Mouse (Mus musculus): Measurements from ENCODE around the gene Inka2. TPM values are rescaled to one million over a fixed set of nuclear protein-coding genes. Genes with fewer than 3 reads are reported as not detected.

The Inka2 gene
- polyA plus RNA-seq, 1 experiment from 2014 or later, result 0.36 TPM

DNA sequence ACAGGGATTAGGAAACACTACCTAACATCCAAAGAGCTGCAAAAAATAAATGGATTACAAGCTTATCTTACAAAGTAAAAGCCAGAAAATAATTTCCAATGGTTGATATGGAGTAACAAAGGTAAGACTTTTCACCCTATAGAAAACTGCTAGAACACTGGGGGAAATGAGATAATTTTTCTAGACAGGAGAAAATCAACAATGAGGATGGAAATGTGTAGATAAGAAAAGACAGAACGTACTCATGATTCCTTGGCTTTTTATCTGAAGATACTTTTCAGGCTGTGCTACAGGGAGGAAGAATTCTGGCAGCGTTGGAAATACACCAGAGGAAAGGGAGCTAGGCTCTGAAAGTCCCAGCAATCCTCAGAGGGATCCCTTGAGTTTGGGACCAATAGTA is 46.4 kb downstream of the Inka2 start:
- 20% methylated on average over 2 of the region's 2 CpGs for whole genome bisulfite sequencing
- no peak for ATAC-seq (replicated peaks; ENCODE audit: low FRiP score)
- H3K4me3 ChIP-seq (ENCODE audit: low read depth, low read length), result no peak overlapping the region

DNA sequence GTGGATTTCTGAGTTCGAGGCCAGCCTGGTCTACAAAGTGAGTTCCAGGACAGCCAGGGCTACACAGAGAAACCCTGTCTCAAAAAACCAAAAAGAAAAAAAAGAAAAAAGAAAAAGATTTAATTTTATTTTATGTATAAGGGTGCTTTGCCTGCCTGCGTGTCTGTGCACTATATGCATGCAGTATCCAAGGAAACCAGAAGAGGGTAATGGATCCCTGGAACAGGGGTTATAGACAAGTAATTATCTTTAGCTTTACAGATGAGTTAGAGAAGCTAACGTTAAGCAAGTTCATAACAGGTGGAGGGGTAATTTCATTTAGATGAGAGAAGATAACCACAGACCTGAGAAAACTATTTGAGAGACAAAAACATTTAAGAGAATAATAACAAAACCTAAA is 49.8 kb downstream of the Inka2 start:
- WGBS, result 80% methylated on average over 3 of the region's 3 CpGs
- peaks cover 18% of the 10 kb centered on the region for H3K4me1 ChIP-seq (replicated peaks; ENCODE audit: control insufficient read depth, insufficient read depth, low read length)

More for the DNA sequence above, 46.4 kb downstream of the Inka2 start:
- no peak overlapping the region for H3K9ac ChIP-seq (ENCODE audit: low read depth, low read length)
- no peaks in the 10 kb centered on the region for H3K36me3 ChIP-seq (ENCODE audit: control insufficient read depth, insufficient read depth, low read length)
- H3K27me3 ChIP-seq (replicated peaks; ENCODE audit: control insufficient read depth, insufficient read depth, low read length), result no peaks in the 10 kb centered on the region
- H3K9me3 ChIP-seq (ENCODE audit: control insufficient read depth, low read length), result no peaks in the 10 kb centered on the region
- H3K27ac ChIP-seq (ENCODE audit: low read depth, low read length), result no peak overlapping the region
- H3K4me2 ChIP-seq, result no peak overlapping the region
- H3K4me1 ChIP-seq (replicated peaks; ENCODE audit: control insufficient read depth, insufficient read depth, low read length), result peaks cover 10% of the 10 kb centered on the region
- no peak for DNase-seq (ENCODE audit: low spot score)

DNA sequence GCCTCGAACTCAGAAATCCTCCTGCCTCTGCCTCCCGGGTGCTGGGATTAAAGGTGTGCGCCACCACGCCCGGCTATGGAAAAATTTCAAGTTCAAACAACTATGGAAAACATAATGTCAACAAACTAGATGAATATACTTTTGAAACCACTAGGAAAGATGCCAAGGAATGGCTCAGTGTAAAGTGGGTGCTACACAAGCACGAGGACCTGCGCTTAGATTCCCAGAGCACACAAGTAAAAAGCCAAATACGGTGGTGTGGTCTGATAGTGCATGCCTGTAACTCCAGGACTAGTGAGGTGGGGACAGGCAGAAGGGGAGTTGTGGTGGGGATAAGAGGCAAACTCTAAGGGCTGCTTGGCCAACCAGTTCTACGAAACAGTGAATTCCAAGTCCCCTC is 50.7 kb downstream of the Inka2 start:
- Histone ChIP-seq H3K9me3 (ENCODE audit: control insufficient read depth, low read length) (no peaks in the 10 kb centered on the region), H3K4me2 (no peak overlapping the region), H3K36me3 (ENCODE audit: control insufficient read depth, insufficient read depth, low read length) (no peaks in the 10 kb centered on the region), H3K4me1 (replicated peaks; ENCODE audit: control insufficient read depth, insufficient read depth, low read length) (peaks cover 18% of the 10 kb centered on the region), H3K4me3 (ENCODE audit: low read depth, low read length) (no peak overlapping the region), H3K27ac (ENCODE audit: low read depth, low read length) (no peak overlapping the region), H3K27me3 (replicated peaks; ENCODE audit: control insufficient read depth, insufficient read depth, low read length) (no peaks in the 10 kb centered on the region), H3K9ac (ENCODE audit: low read depth, low read length) (no peak overlapping the region)
- 94% methylated on average over 9 of the region's 9 CpGs for WGBS
- no peak for ATAC-seq (replicated peaks; ENCODE audit: low FRiP score)
- DNase-seq (ENCODE audit: low spot score), result no peak

More for the DNA sequence above, 49.8 kb downstream of the Inka2 start:
- Histone ChIP-seq H3K9me3 (ENCODE audit: control insufficient read depth, low read length) (no peaks in the 10 kb centered on the region), H3K36me3 (ENCODE audit: control insufficient read depth, insufficient read depth, low read length) (no peaks in the 10 kb centered on the region), H3K9ac (ENCODE audit: low read depth, low read length) (no peak overlapping the region), H3K4me2 (no peak overlapping the region), H3K27me3 (replicated peaks; ENCODE audit: control insufficient read depth, insufficient read depth, low read length) (no peaks in the 10 kb centered on the region), H3K4me3 (ENCODE audit: low read depth, low read length) (no peak overlapping the region), H3K27ac (ENCODE audit: low read depth, low read length) (no peak overlapping the region)
- no peak for DNase-seq (ENCODE audit: low spot score)
- ATAC-seq (replicated peaks; ENCODE audit: low FRiP score), result no peak

DNA sequence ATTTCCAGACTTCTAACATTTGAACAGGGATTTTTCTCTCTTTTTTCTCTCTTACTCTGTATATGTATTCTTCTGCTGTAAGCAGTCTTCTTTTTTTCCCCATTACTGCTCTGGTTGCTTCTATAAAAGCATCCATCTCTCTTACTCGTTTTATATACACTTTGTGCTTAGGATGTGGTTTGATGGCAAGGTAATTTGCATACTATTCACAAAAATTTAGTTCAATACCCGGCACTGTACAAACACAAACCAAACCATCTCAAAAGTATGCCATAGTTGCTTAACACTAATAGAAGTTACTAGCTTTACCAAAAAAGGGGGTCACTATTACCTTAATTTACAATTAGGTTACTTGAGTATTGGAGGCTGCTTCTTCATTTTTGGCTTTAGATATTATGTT is 52.1 kb downstream of the Inka2 start:
- Histone ChIP-seq H3K27me3 (replicated peaks; ENCODE audit: control insufficient read depth, insufficient read depth, low read length) (no peaks in the 10 kb centered on the region), H3K9me3 (ENCODE audit: control insufficient read depth, low read length) (no peaks in the 10 kb centered on the region), H3K36me3 (ENCODE audit: control insufficient read depth, insufficient read depth, low read length) (no peaks in the 10 kb centered on the region), H3K9ac (ENCODE audit: low read depth, low read length) (no peak overlapping the region), H3K4me1 (replicated peaks; ENCODE audit: control insufficient read depth, insufficient read depth, low read length) (peaks cover 24% of the 10 kb centered on the region), H3K27ac (ENCODE audit: low read depth, low read length) (no peak overlapping the region), H3K4me2 (no peak overlapping the region), H3K4me3 (ENCODE audit: low read depth, low read length) (no peak overlapping the region)
- WGBS, result 80% methylated on average over 2 of the region's 2 CpGs
- ATAC-seq (replicated peaks; ENCODE audit: low FRiP score) (no peak), DNase-seq (ENCODE audit: low spot score) (no peak)

DNA sequence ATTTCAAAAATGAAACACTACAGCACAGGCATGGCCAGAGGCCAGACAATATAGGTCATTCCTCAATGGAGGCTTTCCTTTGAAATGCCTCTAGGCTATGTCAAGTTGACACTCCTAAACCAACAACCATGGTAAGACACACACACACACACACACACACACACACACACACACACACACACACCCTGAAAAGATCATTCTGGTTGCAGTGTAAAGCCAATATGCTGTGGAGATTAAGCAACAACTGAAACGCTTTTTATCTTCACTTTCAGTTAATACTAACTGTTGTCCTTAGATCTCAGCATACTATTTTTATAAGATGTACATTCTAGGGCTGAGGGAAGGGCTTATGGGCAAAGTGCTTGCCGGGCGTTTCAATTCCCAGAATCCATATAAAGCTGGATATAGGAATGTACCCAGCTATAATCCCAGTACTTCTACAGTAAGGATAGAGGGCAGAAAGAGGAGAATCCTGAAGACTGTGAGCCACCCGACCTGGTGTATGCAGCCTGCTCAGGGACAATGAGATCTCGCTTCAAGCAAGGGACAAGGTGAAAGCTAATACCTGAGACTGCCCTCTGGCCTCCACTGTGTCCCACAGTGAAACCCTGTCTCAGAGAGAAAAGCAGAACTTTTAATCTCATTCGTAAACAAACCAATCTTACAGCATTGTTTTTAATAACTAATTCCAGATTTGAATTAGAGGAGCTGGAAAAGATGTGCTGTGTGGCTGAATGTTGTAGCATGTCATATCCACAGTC is 53.1 kb downstream of the Inka2 start:
- no peaks in the 10 kb centered on the region for H3K9me3 ChIP-seq (ENCODE audit: control insufficient read depth, low read length)
- H3K36me3 ChIP-seq (ENCODE audit: control insufficient read depth, insufficient read depth, low read length), result no peaks in the 10 kb centered on the region
- no peak overlapping the region for H3K4me3 ChIP-seq (ENCODE audit: low read depth, low read length)
- H3K27me3 ChIP-seq (replicated peaks; ENCODE audit: control insufficient read depth, insufficient read depth, low read length), result no peaks in the 10 kb centered on the region
- DNase-seq (ENCODE audit: low spot score), result no peak
- peaks cover 23% of the 10 kb centered on the region for H3K4me1 ChIP-seq (replicated peaks; ENCODE audit: control insufficient read depth, insufficient read depth, low read length)
- ATAC-seq (replicated peaks; ENCODE audit: low FRiP score), result 0 out of 2 replicates have a peak, but pooled peaks have one; percentile 53
- H3K9ac ChIP-seq (ENCODE audit: low read depth, low read length), result no peak overlapping the region
- 77% methylated on average over 6 of the region's 6 CpGs for WGBS
- H3K4me2 ChIP-seq, result no peak overlapping the region
- no peak overlapping the region for H3K27ac ChIP-seq (ENCODE audit: low read depth, low read length)

DNA sequence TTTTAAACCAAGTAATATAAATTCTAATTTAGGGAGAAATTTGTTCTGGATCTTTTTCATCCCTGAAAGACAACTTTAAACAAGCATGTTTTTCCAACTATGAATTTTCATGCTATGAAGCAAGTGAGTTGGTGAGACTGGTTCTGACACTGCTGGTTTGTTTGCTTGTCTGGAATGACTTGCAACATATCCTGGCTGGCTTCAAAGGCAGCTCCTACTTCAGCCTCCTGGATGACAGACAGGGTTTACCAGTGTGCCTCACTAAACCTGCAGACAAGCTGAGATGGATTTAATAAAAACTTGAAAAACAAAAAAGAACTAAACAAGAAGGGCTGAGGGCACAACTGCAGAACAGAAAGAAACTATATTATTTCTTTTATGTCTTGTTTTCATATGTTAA is 53.7 kb downstream of the Inka2 start:
- H3K4me2 ChIP-seq, result no peak overlapping the region
- no peaks in the 10 kb centered on the region for H3K36me3 ChIP-seq (ENCODE audit: control insufficient read depth, insufficient read depth, low read length)
- H3K9me3 ChIP-seq (ENCODE audit: control insufficient read depth, low read length), result no peaks in the 10 kb centered on the region
- no peaks in the 10 kb centered on the region for H3K27me3 ChIP-seq (replicated peaks; ENCODE audit: control insufficient read depth, insufficient read depth, low read length)
- DNase-seq (ENCODE audit: low spot score) (no peak), ATAC-seq (replicated peaks; ENCODE audit: low FRiP score) (no peak)
- H3K27ac ChIP-seq (ENCODE audit: low read depth, low read length), result no peak overlapping the region
- H3K4me1 ChIP-seq (replicated peaks; ENCODE audit: control insufficient read depth, insufficient read depth, low read length), result peaks cover 23% of the 10 kb centered on the region
- H3K4me3 ChIP-seq (ENCODE audit: low read depth, low read length), result no peak overlapping the region
- no peak overlapping the region for H3K9ac ChIP-seq (ENCODE audit: low read depth, low read length)

DNA sequence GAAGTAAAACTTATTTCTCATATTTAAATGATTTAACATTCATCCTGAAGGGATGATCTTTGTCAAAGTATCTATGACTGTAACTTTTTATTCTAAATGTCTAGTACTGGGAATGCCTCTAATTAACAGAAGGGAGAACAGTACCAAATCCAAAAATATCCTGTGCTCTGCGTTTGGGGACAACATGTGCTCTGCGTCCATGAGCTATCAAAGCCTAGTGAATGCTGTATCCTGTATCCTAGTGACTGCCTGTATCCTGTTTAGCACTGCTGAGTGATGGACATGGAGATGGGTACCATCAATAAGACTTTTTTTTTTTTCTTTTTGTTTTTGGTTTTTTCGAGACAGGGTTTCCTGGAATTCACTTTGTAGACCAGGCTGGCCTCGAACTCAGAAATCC is 54.3 kb downstream of the Inka2 start:
- Histone ChIP-seq H3K9ac (ENCODE audit: low read depth, low read length) (no peak overlapping the region), H3K4me1 (replicated peaks; ENCODE audit: control insufficient read depth, insufficient read depth, low read length) (peaks cover 29% of the 10 kb centered on the region), H3K4me3 (ENCODE audit: low read depth, low read length) (no peak overlapping the region), H3K4me2 (no peak overlapping the region), H3K36me3 (ENCODE audit: control insufficient read depth, insufficient read depth, low read length) (no peaks in the 10 kb centered on the region), H3K27ac (ENCODE audit: low read depth, low read length) (no peak overlapping the region), H3K27me3 (replicated peaks; ENCODE audit: control insufficient read depth, insufficient read depth, low read length) (no peaks in the 10 kb centered on the region), H3K9me3 (ENCODE audit: control insufficient read depth, low read length) (no peaks in the 10 kb centered on the region)
- WGBS, result 80% methylated on average over 4 of the region's 4 CpGs
- DNase-seq (ENCODE audit: low spot score) (no peak), ATAC-seq (replicated peaks; ENCODE audit: low FRiP score) (no peak)

DNA sequence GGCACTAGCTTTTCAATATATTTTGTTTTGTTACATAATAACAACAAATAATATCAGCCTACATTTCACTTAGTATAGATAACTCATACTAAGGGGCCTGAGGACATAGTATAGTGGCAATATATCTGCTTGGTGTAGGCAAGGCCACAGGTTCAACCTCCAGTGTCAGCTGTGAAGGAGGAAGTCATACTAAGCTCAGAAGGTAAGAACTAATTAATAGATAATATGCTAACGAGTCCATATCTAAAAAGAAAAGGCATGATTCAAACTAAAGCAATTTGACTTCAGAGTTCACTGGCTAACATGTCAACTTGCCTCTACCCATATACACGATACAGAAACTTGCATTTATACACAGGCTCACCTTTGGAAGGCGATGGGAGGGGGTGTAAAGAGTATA is 55.7 kb downstream of the Inka2 start:
- H3K27me3 ChIP-seq (replicated peaks; ENCODE audit: control insufficient read depth, insufficient read depth, low read length), result no peaks in the 10 kb centered on the region
- no peak overlapping the region for H3K9ac ChIP-seq (ENCODE audit: low read depth, low read length)
- no peak overlapping the region for H3K27ac ChIP-seq (ENCODE audit: low read depth, low read length)
- H3K36me3 ChIP-seq (ENCODE audit: control insufficient read depth, insufficient read depth, low read length), result no peaks in the 10 kb centered on the region
- peaks cover 30% of the 10 kb centered on the region for H3K4me1 ChIP-seq (replicated peaks; ENCODE audit: control insufficient read depth, insufficient read depth, low read length)
- no peak overlapping the region for H3K4me2 ChIP-seq
- DNase-seq (ENCODE audit: low spot score) (no peak), ATAC-seq (replicated peaks; ENCODE audit: low FRiP score) (no peak)
- 83% methylated on average over 3 of the region's 3 CpGs for WGBS
- no peaks in the 10 kb centered on the region for H3K9me3 ChIP-seq (ENCODE audit: control insufficient read depth, low read length)
- no peak overlapping the region for H3K4me3 ChIP-seq (ENCODE audit: low read depth, low read length)

DNA sequence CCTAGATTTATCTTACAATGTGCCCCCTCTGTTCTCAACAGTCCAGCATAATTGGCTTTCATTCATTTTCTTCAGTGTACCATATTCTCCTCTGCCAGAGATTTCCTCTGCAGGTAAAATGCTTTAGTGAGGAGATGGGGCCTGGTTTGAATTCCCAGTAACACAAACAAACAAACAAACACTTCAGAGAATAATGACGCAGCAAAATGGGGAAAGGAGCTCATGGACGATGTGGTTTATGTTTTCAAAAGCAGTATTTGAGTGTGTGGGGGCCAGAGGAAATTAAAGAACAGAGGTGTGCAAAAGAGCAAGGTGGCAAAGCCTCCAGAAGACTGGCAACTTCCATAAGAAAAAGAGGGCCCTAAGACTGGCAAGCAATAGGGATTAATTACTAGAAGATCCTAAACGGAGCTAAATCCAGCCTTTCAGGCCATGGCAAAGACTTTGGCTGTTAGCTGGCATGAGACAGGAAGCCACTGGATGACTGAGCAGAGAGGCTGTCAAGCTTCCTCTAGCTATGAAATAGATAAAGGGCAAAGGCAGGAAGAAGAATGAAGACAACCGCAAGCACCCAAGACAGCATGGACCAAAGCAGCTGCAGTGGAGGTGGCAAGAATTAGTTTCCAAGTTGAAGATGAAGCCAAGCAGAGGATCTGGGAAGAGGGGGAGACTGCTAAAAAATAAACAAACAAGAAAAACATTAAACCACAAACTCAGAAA is 58.9 kb downstream of the Inka2 start:
- Histone ChIP-seq H3K9me3 (ENCODE audit: control insufficient read depth, low read length) (no peaks in the 10 kb centered on the region), H3K9ac (ENCODE audit: low read depth, low read length) (no peak overlapping the region), H3K4me1 (replicated peaks; ENCODE audit: control insufficient read depth, insufficient read depth, low read length) (peaks cover 26% of the 10 kb centered on the region), H3K4me2 (0 out of 2 replicates have a peak overlapping the region, but pooled peaks have one; percentile 21), H3K4me3 (ENCODE audit: low read depth, low read length) (no peak overlapping the region), H3K27me3 (replicated peaks; ENCODE audit: control insufficient read depth, insufficient read depth, low read length) (no peaks in the 10 kb centered on the region), H3K36me3 (ENCODE audit: control insufficient read depth, insufficient read depth, low read length) (no peaks in the 10 kb centered on the region), H3K27ac (ENCODE audit: low read depth, low read length) (peak overlapping the region; percentile 27; the same call in 1 of the 2 replicates)
- 39% methylated on average over 4 of the region's 4 CpGs for WGBS
- DNase-seq (ENCODE audit: low spot score) (no peak), ATAC-seq (replicated peaks; ENCODE audit: low FRiP score) (no peak)
